Mouse (Mus musculus) CH12.LX (cell line): ENCODE measurements around the gene Gm20388. TPM values are rescaled to one million over a fixed set of nuclear protein-coding genes. Genes with fewer than 3 reads are reported as not detected.

Experiments
- DNase-seq: peaks from one replicate; pipeline ENCODE4 v3.0.0-alpha.2; 2013; ENCODE audit errors: extremely low read depth
- H3K27ac ChIP-seq: 2 replicates; pipeline ENCODE4 v1.5.1; 2012; ENCODE audit warnings: low read depth, mild to moderate bottlenecking, control low read depth, moderate library complexity; ENCODE audit not compliant: insufficient read depth
- H3K27me3 ChIP-seq: replicated peaks from 2 replicates; pipeline ENCODE3; 2012; ENCODE audit warnings: inconsistent platforms
- H3K36me3 ChIP-seq, 2 experiments: replicated peaks in 1 of 2; 2 replicates each; pipeline versions ENCODE3 to v1.6.1; 2012; ENCODE audit warnings: inconsistent platforms in 1 of 2, low read length in 1 of 2, mild to moderate bottlenecking in 1 of 2, mixed read lengths in 1 of 2, moderate library complexity in 1 of 2; ENCODE audit not compliant: control insufficient read depth in 1 of 2, insufficient read depth in 1 of 2
- H3K4me1 ChIP-seq, 2 experiments: 2 replicates each; pipeline ENCODE4 v1.6.1; 2012; ENCODE audit warnings: inconsistent platforms in 1 of 2, moderate library complexity in 1 of 2; ENCODE audit not compliant: insufficient read depth in 2 of 2, control insufficient read depth in 1 of 2
- H3K4me2 ChIP-seq: 2 replicates; pipeline ENCODE4 v1.6.1; 2012; ENCODE audit warnings: low read depth, mild to moderate bottlenecking, control low read depth; ENCODE audit not compliant: poor library complexity, insufficient read depth, severe bottlenecking
- H3K4me3 ChIP-seq, 3 experiments: fragments of 150-350 bp in 1 of 3; sonication (generic) in 1 of 3; replicated peaks in 1 of 3; 2 replicates each; pipeline versions ENCODE3 to v1.5.1; 2011 to 2012; ENCODE audit warnings: low read depth in 2 of 3, low read length in 2 of 3, mild to moderate bottlenecking in 2 of 3, moderate library complexity in 2 of 3, control low read depth in 1 of 3, improper control_type of control experiment in 1 of 3, inconsistent platforms in 1 of 3, mixed read lengths in 1 of 3; ENCODE audit not compliant: poor library complexity in 1 of 3
- H3K79me2 ChIP-seq: replicated peaks from 2 replicates; pipeline ENCODE4 v1.6.1; 2012; ENCODE audit warnings: mild to moderate bottlenecking, moderate library complexity; ENCODE audit not compliant: control insufficient read depth, poor library complexity, insufficient read depth, severe bottlenecking; ENCODE audit errors: extremely low read depth
- H3K9ac ChIP-seq: 2 replicates; pipeline ENCODE4 v1.6.1; 2012; ENCODE audit warnings: low read depth, mild to moderate bottlenecking, control low read depth, moderate library complexity; ENCODE audit not compliant: insufficient read depth
- H3K9me3 ChIP-seq: replicated peaks from 2 replicates; pipeline ENCODE3; 2012; ENCODE audit warnings: low read length, inconsistent platforms, mixed read lengths
- BHLHE40 ChIP-seq: IDR thresholded peaks from 2 replicates; pipeline ENCODE4 v1.6.1; 2011; ENCODE audit warnings: mild to moderate bottlenecking, low read depth, low read length, improper control_type of control experiment
- E2F4 ChIP-seq: IDR thresholded peaks from 2 replicates; pipeline ENCODE4 v1.6.1; 2011; ENCODE audit warnings: low read depth, low read length, improper control_type of control experiment; ENCODE audit not compliant: insufficient replicate concordance
- ETS1 ChIP-seq: conservative IDR thresholded peaks from 2 replicates; pipeline ENCODE4 v1.6.1; 2012; ENCODE audit warnings: low read depth, mild to moderate bottlenecking, inconsistent platforms, low read length, improper control_type of control experiment, moderate library complexity
- HCFC1 ChIP-seq: IDR thresholded peaks from 2 replicates; pipeline ENCODE4 v1.6.1; 2012; ENCODE audit warnings: low read depth, mild to moderate bottlenecking, inconsistent platforms, low read length, improper control_type of control experiment
- IRF4 ChIP-seq: IDR thresholded peaks from 2 replicates; pipeline ENCODE4 v1.6.1; 2014; ENCODE audit warnings: low read depth, mild to moderate bottlenecking, inconsistent platforms, low read length, improper control_type of control experiment
- JUN ChIP-seq: IDR thresholded peaks from 2 replicates; pipeline ENCODE4 v1.6.1; 2011; ENCODE audit warnings: low read depth, mild to moderate bottlenecking, low read length, improper control_type of control experiment, moderate library complexity; ENCODE audit not compliant: insufficient read depth
- JUND ChIP-seq: conservative IDR thresholded peaks from 2 replicates; pipeline ENCODE4 v1.6.1; 2011; ENCODE audit warnings: low read depth, low read length, improper control_type of control experiment
- MAZ ChIP-seq: IDR thresholded peaks from 2 replicates; pipeline ENCODE4 v1.6.1; 2012; ENCODE audit warnings: low read depth, mild to moderate bottlenecking, inconsistent platforms, low read length, improper control_type of control experiment, moderate library complexity
- MXI1 ChIP-seq: IDR thresholded peaks from 2 replicates; pipeline ENCODE4 v1.6.1; 2011; ENCODE audit warnings: mild to moderate bottlenecking, low read depth, low read length, improper control_type of control experiment
- MYC ChIP-seq: IDR thresholded peaks from 2 replicates; pipeline ENCODE4 v1.6.1; 2011; ENCODE audit warnings: low read depth, mild to moderate bottlenecking, improper control_type of control experiment, low read length
- NELFE ChIP-seq: IDR thresholded peaks from 2 replicates; pipeline ENCODE4 v1.6.1; 2011; ENCODE audit warnings: low read depth, low read length, improper control_type of control experiment
- POLR2A ChIP-seq: IDR thresholded peaks from 2 replicates; pipeline ENCODE4 v1.6.1; 2011; ENCODE audit warnings: low read depth, mild to moderate bottlenecking, improper control_type of control experiment, low read length
- RAD21 ChIP-seq: IDR thresholded peaks from 2 replicates; pipeline ENCODE4 v1.6.1; 2011; ENCODE audit warnings: low read depth, mild to moderate bottlenecking, low read length, improper control_type of control experiment, moderate library complexity
- UBTF ChIP-seq: IDR thresholded peaks from 2 replicates; pipeline ENCODE4 v1.6.1; 2012; ENCODE audit warnings: low read depth, mild to moderate bottlenecking, inconsistent platforms, low read length, improper control_type of control experiment, moderate library complexity
- USF1 ChIP-seq: IDR thresholded peaks from 2 replicates; pipeline ENCODE4 v1.6.1; 2014; ENCODE audit warnings: low read depth, mild to moderate bottlenecking, inconsistent platforms, low read length, improper control_type of control experiment
- ZMIZ1 ChIP-seq: IDR thresholded peaks from 2 replicates; pipeline ENCODE4 v1.6.1; 2012; ENCODE audit warnings: low read depth, mild to moderate bottlenecking, inconsistent platforms, low read length, improper control_type of control experiment
- dilution Hi-C: fragments of 300-500 bp; cut with MboI; formaldehyde crosslinking; loops from 2 replicates; pipeline ENCODE4 v1.14.3; 2020; ENCODE audit warnings: low sequenced_read_pairs; ENCODE audit not compliant: extremely low pct_unique_long_range_greater_than_20kb, extremely low pct_ligation_motif_present
- in situ Hi-C: fragments of 300-500 bp; cut with MboI; formaldehyde crosslinking; loops from 3 replicates; pipeline ENCODE4 v1.14.3; 2019; ENCODE audit warnings: low sequenced_read_pairs, low pct_ligation_motif_present, low pct_unique_long_range_greater_than_20kb, mixed read lengths
- polyA plus RNA-seq: library from polyadenylated mRNA; unstranded; fragments of >175 nt; gene quantifications from 2 replicates; pipeline ENCODE4 v1.2.1, GENCODE M21; 2012; ENCODE audit warnings: low read depth; ENCODE audit not compliant: insufficient read length
- total RNA-seq, 2 experiments: library from RNA; depleted of rRNA; stranded (reverse); fragments of 300-350 nt in 1 of 2; fragments of >200 nt in 1 of 2; gene quantifications; 2 replicates each; pipeline ENCODE4 v1.2.3; 2012 to 2014

The Gm20388 gene
- total and polyA plus RNA-seq, 3 experiments = 14.8 to 26.3 (median 22.2) TPM

DNA sequence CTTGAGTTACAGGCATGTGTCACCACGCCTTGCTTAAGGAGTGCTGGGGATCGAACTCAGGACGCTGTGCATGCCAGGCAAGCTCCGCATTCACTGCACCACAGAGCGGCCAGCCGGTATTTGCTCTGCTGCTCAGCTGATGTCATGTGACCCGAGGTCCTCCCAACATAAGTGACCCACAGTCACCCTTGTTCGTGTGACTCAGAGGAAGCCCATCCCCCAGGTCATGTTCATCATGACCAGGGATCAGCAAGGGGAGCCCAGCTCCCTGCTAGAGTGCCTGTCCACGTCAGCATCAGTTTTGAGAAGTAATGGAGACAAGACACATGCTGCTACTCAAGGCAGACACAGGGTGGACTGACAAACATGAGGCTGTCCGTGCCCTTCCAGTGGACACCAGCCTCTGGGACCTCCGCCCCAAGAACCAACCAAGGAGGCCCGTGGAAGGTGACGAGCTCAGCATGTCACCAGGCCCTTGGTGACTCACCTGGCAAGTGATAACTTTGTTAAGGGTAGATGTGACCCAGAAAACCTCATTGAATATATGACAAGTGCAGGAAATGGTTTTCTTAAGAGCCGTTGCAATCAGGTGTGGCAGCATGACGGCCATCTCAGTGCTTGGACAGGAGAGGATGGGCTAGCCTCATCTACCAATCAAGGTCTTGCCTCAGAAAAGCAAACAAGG is 805.5 kb downstream of the Gm20388 start:
- no peak overlapping the region for H3K4me2 ChIP-seq
- DNase-seq = no peak
- dilution Hi-C loops (no loop called here), in situ Hi-C loops (no loop called here)
- H3K4me1 ChIP-seq = peaks cover 8 to 21% of the 10 kb centered on the region in 2 experiments
- no peaks in the 10 kb centered on the region for H3K9me3 ChIP-seq
- TF ChIP-seq BHLHE40 = no peak
- TF ChIP-seq ZMIZ1 = no peak
- TF ChIP-seq RAD21 = no peak
- TF ChIP-seq MAZ = no peak
- TF ChIP-seq NELFE = no peak
- no peak for TF ChIP-seq HCFC1
- no peak for TF ChIP-seq IRF4
- peak overlapping the region; percentile 31; the same call in 1 of the 2 replicates for H3K27ac ChIP-seq
- no peaks in the 10 kb centered on the region for H3K79me2 ChIP-seq
- no peaks in the 10 kb centered on the region for H3K36me3 ChIP-seq
- peaks cover 18% of the 10 kb centered on the region for H3K27me3 ChIP-seq
- no peak overlapping the region for H3K9ac ChIP-seq
- peak overlapping the region in 1 of 3 experiments; percentile 15 for H3K4me3 ChIP-seq

DNA sequence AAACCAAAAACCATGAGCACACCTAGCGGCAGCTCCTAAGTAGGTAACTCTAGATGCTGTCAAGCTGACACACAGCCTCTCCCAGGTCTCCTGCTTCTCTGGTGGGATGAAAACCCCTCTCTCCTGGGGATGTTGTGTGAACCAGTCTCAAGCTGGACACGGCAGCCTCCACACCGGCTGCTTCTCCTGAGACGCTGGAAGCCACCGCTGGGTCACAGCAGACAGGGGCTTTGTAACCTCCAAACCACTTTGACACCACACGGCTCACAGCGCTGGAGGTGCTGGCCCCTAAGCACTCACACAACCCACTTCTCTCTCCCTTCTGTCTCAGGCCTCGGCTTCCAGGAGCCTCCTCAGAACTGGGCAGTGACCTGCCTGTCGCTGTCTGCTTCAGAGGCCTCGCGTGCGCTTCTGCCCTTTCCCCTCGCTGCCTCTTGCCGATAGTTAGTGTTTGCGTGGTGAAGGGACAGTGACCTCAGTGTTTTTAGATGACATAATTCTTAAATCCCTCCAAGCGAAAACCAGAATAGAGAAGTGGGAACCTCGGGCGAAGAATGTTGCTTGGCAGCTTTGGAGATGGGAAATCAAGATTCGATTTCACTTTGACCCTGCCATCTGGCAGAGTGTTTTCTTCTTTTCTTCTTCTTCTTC is 809.1 kb downstream of the Gm20388 start:
- Histone ChIP-seq H3K27me3 (peaks cover 18% of the 10 kb centered on the region), H3K9ac (no peak overlapping the region), H3K4me2 (no peak overlapping the region), H3K4me3 (no peak overlapping the region), H3K36me3 (no peaks in the 10 kb centered on the region), H3K9me3 (peaks cover 24% of the 10 kb centered on the region), H3K27ac (no peak overlapping the region), H3K79me2 (no peaks in the 10 kb centered on the region), H3K4me1 (peaks cover 8 to 24% of the 10 kb centered on the region in 2 experiments)
- dilution Hi-C loops (no loop called here), in situ Hi-C loops (no loop called here)
- no peak for DNase-seq
- TF ChIP-seq UBTF = no peak
- TF ChIP-seq JUN = no peak
- TF ChIP-seq USF1 = no peak
- TF ChIP-seq ETS1 = no peak
- no peak for TF ChIP-seq JUND
- TF ChIP-seq E2F4 = no peak
- no peak for TF ChIP-seq MXI1
- TF ChIP-seq POLR2A = no peak
- no peak for TF ChIP-seq MYC
